Mouse (Mus musculus): ENCODE data around the gene Polk.

Gene Polk

GRCm38 (mm10) chr13:96450205-96450856, 92.0 kb downstream of the Polk start:
- POLR2A ChIA-PET, result no interaction called here
- CTCF ChIA-PET, result no interaction called here

- ChIA-PET CTCF (no interaction called here), POLR2A (interaction anchor here in 1 of 4 experiments (1.5 kb wide), 1 partner anchor 28 kb away, joined by 4 read pairs; no protein-coding TSS in a partner anchor)
Observed at GRCm38 (mm10) chr13:96440436-96440835, 101.9 kb downstream of the Polk start.

GRCm38 (mm10) chr13:96436921-96437320, 105.5 kb downstream of the Polk start:
- ChIA-PET CTCF (interaction anchor here in 1 of 4 experiments (1.2 kb wide), 1 partner anchor 30 kb away, joined by 3 read pairs; no protein-coding TSS in a partner anchor), POLR2A (interaction anchor here in 2 of 4 experiments (0.7 to 0.8 kb wide), 2 partner anchors 9 to 1109 kb away, joined by 3 read pairs; no protein-coding TSS in a partner anchor)

GRCm38 (mm10) chr13:96435793-96436192, 106.6 kb downstream of the Polk start:
- ChIA-PET CTCF (interaction anchor here in 3 of 4 experiments (0.5 to 1.2 kb wide), 3 partner anchors 29 to 425 kb away, joined by 3 to 5 read pairs (median 4); no protein-coding TSS in a partner anchor), POLR2A (interaction anchor here in 1 of 4 experiments (0.6 kb wide), 1 partner anchor 41 kb away, joined by 3 read pairs; no protein-coding TSS in a partner anchor)

- POLR2A ChIA-PET, result interaction anchor here in 1 of 4 experiments (1.1 to 1.2 kb wide), 2 partner anchors 11 to 15 kb away, joined by 3 read pairs; no protein-coding TSS in a partner anchor
- CTCF ChIA-PET, result interaction anchor here in 1 of 4 experiments (0.6 kb wide), 1 partner anchor 154 kb away, joined by 3 read pairs; no protein-coding TSS in a partner anchor
Observed at GRCm38 (mm10) chr13:96434899-96435331, 107.5 kb downstream of the Polk start.

- ChIA-PET POLR2A (interaction anchor here in 2 of 4 experiments (0.6 to 1.2 kb wide), 2 partner anchors 197 to 241 kb away, joined by 3 to 4 read pairs; no protein-coding TSS in a partner anchor), CTCF (interaction anchor here in 1 of 4 experiments (0.8 kb wide), 1 partner anchor 158 kb away, joined by 3 read pairs; no protein-coding TSS in a partner anchor)
Observed at GRCm38 (mm10) chr13:96433648-96434190, 108.7 kb downstream of the Polk start.

- CTCF ChIA-PET, result interaction anchor here in 1 of 4 experiments (0.8 kb wide), 1 partner anchor 158 kb away, joined by 3 read pairs; no protein-coding TSS in a partner anchor
- POLR2A ChIA-PET, result interaction anchor here in 1 of 4 experiments (1.2 to 1.6 kb wide), 2 partner anchors 167 to 242 kb away, joined by 3 to 4 read pairs; no protein-coding TSS in a partner anchor
Observed at GRCm38 (mm10) chr13:96433041-96433440, 109.3 kb downstream of the Polk start.

GRCm38 (mm10) chr13:96432376-96432811, 110.0 kb downstream of the Polk start:
- POLR2A ChIA-PET, result interaction anchor here in 1 of 4 experiments (1.2 to 1.6 kb wide), 2 partner anchors 168 to 242 kb away, joined by 3 to 4 read pairs; no protein-coding TSS in a partner anchor
- CTCF ChIA-PET, result no interaction called here

GRCm38 (mm10) chr13:96431595-96432156, 110.7 kb downstream of the Polk start:
- POLR2A ChIA-PET, result interaction anchor here in 1 of 4 experiments (1.6 kb wide), 1 partner anchor 169 kb away, joined by 3 read pairs; no protein-coding TSS in a partner anchor
- CTCF ChIA-PET, result interaction anchor here (0.5 to 1.6 kb wide), 15 partner anchors 9 to 1214 kb away, joined by 3 to 7 read pairs (median 3); partner anchors contain the start of gene Poc5 (in 1 of the 4)

Measured in embryonic stem cell, embryonic (primary cell).